Mouse (Mus musculus) lung, postnatal 0 days (tissue): ENCODE results near the gene Dzip1. TPM values are rescaled to one million over a fixed set of nuclear protein-coding genes. Genes with fewer than 3 reads are reported as not detected.
A peak's percentile ranks its signal among the peaks of the same experiment; 100 is the strongest.

Experiments used
- ATAC-seq: fragments of 200-750 bp; cut with Nextera tagmentation; 2 replicates; pipeline ENCODE4 v1.8.0; 2017; ENCODE audit warnings: moderate library complexity
- DNase-seq: peaks from one replicate; pipeline ENCODE4 v3.0.0-alpha.2; 2016; ENCODE audit warnings: low spot score
- H3K27ac ChIP-seq: fragments of 300-500 bp; sonication (generic); 2 replicates; pipeline ENCODE4 v1.5.1; 2014; ENCODE audit warnings: antibody characterized with exemption, mild to moderate bottlenecking, low read length, mixed read lengths
- H3K27me3 ChIP-seq: fragments of 300-500 bp; sonication (generic); replicated peaks from 2 replicates; pipeline ENCODE4 v1.6.1; 2014; ENCODE audit warnings: low read length, mixed read lengths; ENCODE audit not compliant: insufficient read depth
- H3K36me3 ChIP-seq: fragments of 300-500 bp; sonication (generic); 2 replicates; pipeline ENCODE4 v1.6.1; 2014; ENCODE audit warnings: low read length, mixed read lengths; ENCODE audit not compliant: insufficient read depth
- H3K4me1 ChIP-seq: fragments of 300-500 bp; sonication (generic); 2 replicates; pipeline ENCODE4 v1.6.1; 2014; ENCODE audit warnings: antibody characterized with exemption, low read depth, low read length, mixed read lengths; ENCODE audit not compliant: insufficient read depth
- H3K4me2 ChIP-seq: fragments of 300-500 bp; sonication (generic); replicated peaks from 2 replicates; pipeline ENCODE4 v1.6.1; 2014; ENCODE audit warnings: low read depth, mild to moderate bottlenecking, low read length, moderate library complexity, mixed read lengths
- H3K4me3 ChIP-seq: fragments of 300-500 bp; sonication (generic); 2 replicates; pipeline ENCODE4 v1.5.1; 2014; ENCODE audit warnings: low read depth, low read length
- H3K9ac ChIP-seq: fragments of 300-500 bp; sonication (generic); replicated peaks from 2 replicates; pipeline ENCODE4 v1.6.1; 2014; ENCODE audit warnings: low read depth, mild to moderate bottlenecking
- H3K9me3 ChIP-seq: fragments of 300-500 bp; sonication (generic); 2 replicates; pipeline ENCODE4 v1.6.1; 2016; ENCODE audit warnings: low read length, mixed read lengths
- CTCF ChIP-seq: IDR thresholded peaks from 2 replicates; pipeline ENCODE4 v1.5.1; 2016; ENCODE audit warnings: antibody characterized with exemption, mild to moderate bottlenecking
- EP300 ChIP-seq: IDR thresholded peaks from 2 replicates; pipeline ENCODE4 v1.6.1; 2016; ENCODE audit warnings: antibody characterized with exemption, mild to moderate bottlenecking, control low read depth
- WGBS: fragments of 180-500 bp; shearing (Covaris S2); extraction: QIAGEN DNeasy Blood & Tissue Kit; methylation state at CpG from one replicate; pipeline ENCODE4 v1.1.7; 2014; 5-methylcytosine and 5-hydroxymethylcytosine counted together
- polyA plus RNA-seq: library from polyadenylated mRNA; unstranded; fragments of >200 nt; fragmentation: Nextera tagmentation; extraction: Ambion mirVana; gene quantifications from 2 replicates; pipeline ENCODE4 v1.2.1, GENCODE M21; 2015

The Dzip1 gene
- polyA plus RNA-seq, 1 experiment from 2014 or later: 4.0 TPM

DNA sequence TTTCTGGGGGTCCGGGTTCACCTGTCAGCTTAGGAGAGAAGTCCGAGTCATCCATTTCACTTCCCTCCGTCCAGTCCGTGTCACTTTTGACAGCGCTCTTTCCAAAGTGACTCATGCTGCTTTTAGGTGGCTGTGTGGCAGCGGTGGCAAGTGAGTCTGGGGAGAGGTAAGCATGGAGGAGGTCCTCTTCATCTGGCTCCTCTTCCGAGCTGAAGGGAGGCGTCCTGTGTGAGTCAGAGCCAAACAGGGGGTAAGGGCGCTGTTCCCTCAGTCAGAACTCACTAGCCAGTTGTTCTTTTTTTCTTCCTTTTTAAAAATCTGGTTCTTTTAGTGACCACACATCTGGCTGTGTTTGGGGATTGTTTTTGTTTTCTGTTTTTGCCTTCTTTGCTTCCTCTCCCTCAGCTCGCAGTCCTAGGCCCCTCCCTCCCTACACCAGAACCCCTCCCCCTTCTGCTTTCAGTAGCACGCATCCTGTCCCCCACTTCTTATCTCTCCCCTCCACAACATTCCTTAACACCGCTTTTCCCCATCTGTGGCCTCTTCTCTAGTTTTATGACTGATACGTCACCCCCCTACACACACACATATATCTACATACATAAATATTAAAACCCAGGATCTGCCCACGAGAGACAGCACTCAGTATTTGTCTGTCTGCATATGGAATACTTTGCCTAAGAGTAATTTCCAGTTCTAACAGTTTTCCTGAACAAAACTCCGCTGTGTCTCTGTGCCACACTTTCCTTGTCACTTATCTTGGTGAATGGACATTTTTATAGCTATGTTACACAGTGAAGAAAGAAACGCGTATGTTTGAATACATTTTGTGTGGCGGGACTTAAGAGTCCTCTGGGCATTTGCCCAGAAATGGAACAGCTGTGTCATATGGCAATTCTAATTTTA is 41.7 kb downstream of the Dzip1 start:
- Histone ChIP-seq H3K36me3 (no peaks in the 10 kb centered on the region), H3K4me1 (peaks cover 3% of the 10 kb centered on the region; the same call in 1 of the 2 replicates), H3K4me3 (no peak overlapping the region), H3K9ac (no peak overlapping the region), H3K4me2 (no peak overlapping the region), H3K9me3 (no peaks in the 10 kb centered on the region), H3K27ac (peak overlapping the region; percentile 68), H3K27me3 (no peaks in the 10 kb centered on the region)
- WGBS: 53% methylated on average over 18 of the region's 18 CpGs
- TF ChIP-seq EP300 (no peak), CTCF (no peak)
- peak; percentile 77 for DNase-seq
- peak; percentile 55 for ATAC-seq

DNA sequence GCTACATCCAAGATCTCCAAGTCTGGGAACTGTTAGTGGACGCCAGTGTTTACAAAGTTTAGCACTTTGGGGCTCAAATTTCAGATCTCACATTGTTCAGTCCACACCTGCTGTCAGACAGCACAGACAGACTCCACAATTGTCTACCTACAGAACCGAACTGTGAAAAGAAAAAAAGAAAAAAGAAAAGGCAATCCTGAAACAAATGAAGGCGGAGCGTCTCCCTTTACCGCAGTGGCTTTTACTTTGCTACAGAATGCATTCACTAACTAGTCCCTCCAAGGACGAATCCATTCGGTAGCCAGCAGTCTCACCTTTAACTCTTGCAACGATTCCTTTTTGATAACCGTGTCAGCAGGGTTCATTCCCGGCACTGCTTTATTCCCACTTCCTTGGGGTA is 44.6 kb downstream of the Dzip1 start:
- Histone ChIP-seq H3K9me3 (no peaks in the 10 kb centered on the region), H3K36me3 (no peaks in the 10 kb centered on the region), H3K27ac (no peak overlapping the region), H3K4me1 (peaks cover 7% of the 10 kb centered on the region; the same call in 1 of the 2 replicates), H3K9ac (no peak overlapping the region), H3K27me3 (no peaks in the 10 kb centered on the region), H3K4me2 (no peak overlapping the region), H3K4me3 (no peak overlapping the region)
- ATAC-seq: no peak
- TF ChIP-seq CTCF (no peak), EP300 (no peak)
- 75% methylated on average over 10 of the region's 10 CpGs for WGBS
- DNase-seq: no peak

DNA sequence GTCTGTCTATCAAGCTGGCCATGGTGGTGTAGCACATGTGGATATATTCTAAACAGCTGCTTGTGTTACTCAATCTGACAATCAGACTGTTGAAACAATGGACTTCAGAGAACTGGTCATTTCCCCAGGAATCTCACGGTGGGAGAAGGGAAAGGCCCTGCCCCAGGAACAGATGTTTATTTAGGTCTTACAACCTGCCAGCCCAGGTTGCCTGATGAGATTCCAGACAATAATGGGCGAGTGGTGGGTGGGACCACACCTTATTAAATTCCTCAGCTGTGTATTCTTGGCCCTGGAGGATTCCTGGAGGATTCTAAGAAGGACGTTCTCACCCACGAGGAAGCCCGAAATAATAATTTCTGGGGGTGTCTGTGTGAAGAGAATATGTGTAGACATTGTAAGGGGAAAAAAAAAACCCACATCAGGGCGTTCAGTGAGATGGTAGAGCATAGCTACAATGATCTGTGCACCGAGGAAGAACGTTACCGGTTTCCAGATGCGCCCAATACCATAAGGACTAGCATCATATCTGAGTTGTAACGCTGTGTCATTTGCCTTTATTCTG is 46.8 kb downstream of the Dzip1 start:
- TF ChIP-seq EP300 (no peak), CTCF (no peak)
- H3K4me3 ChIP-seq: no peak overlapping the region
- H3K9ac ChIP-seq: no peak overlapping the region
- WGBS: 62% methylated on average over 11 of the region's 11 CpGs
- DNase-seq (no peak), ATAC-seq (no peak; the same call in 1 of the 2 replicates)
- 0 out of 2 replicates have a peak, but pooled peaks cover 3% of the 10 kb centered on the region for H3K36me3 ChIP-seq
- no peaks in the 10 kb centered on the region for H3K27me3 ChIP-seq
- H3K9me3 ChIP-seq: no peaks in the 10 kb centered on the region
- peaks cover 13% of the 10 kb centered on the region; the same call in 1 of the 2 replicates for H3K4me1 ChIP-seq
- no peak overlapping the region for H3K27ac ChIP-seq
- H3K4me2 ChIP-seq: no peak overlapping the region

DNA sequence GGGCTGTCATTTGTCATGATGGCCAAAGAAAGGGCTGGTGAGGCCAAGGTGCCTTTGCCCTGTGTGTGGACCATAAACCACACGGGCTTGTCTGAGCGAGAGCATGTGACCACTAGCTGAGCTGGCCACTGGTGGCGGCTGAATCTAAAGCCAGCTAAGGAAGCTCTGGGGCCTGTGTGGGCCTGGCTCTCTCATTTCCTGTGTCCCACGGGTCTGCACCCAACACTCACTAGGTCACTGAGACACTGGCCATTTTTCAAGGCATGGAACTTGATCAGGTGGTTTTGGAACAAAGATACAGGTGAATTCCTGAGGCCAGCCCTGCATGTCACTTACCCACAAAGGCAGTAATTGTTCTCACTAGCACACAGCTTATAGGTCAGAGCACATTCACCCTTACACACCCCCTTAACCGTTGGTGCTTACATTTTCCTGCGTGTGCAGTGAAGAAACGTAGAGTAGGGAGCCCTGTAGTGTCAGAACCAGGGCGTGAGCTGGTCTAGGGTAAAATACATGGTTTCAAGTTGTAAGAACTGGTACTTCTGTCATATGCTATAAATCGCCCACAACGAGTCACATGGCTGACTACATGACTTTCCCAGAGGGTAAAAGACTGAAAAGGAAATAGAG is 50.4 kb downstream of the Dzip1 start:
- Histone ChIP-seq H3K4me3 (no peak overlapping the region), H3K4me1 (peaks cover 13% of the 10 kb centered on the region; the same call in 1 of the 2 replicates), H3K27ac (no peak overlapping the region), H3K4me2 (no peak overlapping the region), H3K9me3 (no peaks in the 10 kb centered on the region), H3K9ac (no peak overlapping the region), H3K36me3 (0 out of 2 replicates have a peak, but pooled peaks cover 3% of the 10 kb centered on the region), H3K27me3 (no peaks in the 10 kb centered on the region)
- ATAC-seq (no peak), DNase-seq (no peak)
- TF ChIP-seq EP300: no peak
- TF ChIP-seq CTCF: no peak
- WGBS: 57% methylated on average over 10 of the region's 10 CpGs

DNA sequence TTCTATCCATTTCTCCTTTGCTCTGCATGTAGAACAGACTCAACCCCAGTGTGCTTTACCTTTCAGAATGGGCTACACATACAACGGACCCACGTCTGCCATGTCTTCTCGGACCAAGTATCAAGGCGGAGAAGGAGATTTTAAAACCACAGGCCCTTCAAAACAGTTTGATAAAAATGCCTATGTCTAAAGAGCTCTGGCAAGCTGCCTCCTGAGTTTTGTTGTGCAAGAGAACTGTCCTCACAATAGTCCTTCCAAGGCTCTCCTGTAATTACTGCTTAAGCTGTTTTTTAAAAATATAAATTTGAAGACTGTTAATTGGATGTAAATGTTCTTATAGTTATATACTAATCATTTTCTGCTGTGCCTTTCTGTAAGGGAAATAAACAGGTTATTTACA is 51.1 kb downstream of the Dzip1 start:
- Histone ChIP-seq H3K4me1 (peaks cover 13% of the 10 kb centered on the region; the same call in 1 of the 2 replicates), H3K9me3 (no peaks in the 10 kb centered on the region), H3K27ac (no peak overlapping the region), H3K4me2 (no peak overlapping the region), H3K9ac (no peak overlapping the region), H3K27me3 (no peaks in the 10 kb centered on the region), H3K36me3 (0 out of 2 replicates have a peak, but pooled peaks cover 3% of the 10 kb centered on the region), H3K4me3 (no peak overlapping the region)
- no peak for ATAC-seq
- peak; percentile 73 for DNase-seq
- TF ChIP-seq EP300 (no peak), CTCF (no peak)
- 67% methylated on average over 4 of the region's 4 CpGs for WGBS

DNA sequence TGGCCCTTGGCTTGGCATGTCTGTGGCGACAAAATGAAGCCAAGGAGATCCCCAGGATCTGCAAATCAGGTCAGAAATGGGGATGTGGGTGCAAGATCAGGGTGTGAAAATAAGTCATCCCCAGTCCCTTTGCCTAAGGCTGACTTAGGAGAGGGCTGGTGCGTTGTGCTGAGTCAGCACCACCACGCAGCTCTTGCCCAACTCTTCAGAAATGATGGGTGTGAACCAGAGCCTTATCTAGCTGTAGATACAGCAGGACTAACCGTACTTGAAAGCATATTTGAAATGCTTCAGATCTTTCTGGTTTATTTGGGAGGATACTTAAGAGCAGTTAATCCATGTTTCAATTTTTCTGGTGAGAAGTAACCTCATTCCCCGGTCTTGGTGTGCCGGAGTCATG is 55.5 kb downstream of the Dzip1 start:
- TF ChIP-seq EP300: peak; percentile 35; the same call in 1 of the 2 replicates
- TF ChIP-seq CTCF: no peak
- Histone ChIP-seq H3K9me3 (no peaks in the 10 kb centered on the region), H3K4me3 (no peak overlapping the region), H3K9ac (no peak overlapping the region), H3K36me3 (0 out of 2 replicates have a peak, but pooled peaks cover 3% of the 10 kb centered on the region), H3K4me2 (no peak overlapping the region), H3K27ac (no peak overlapping the region), H3K27me3 (no peaks in the 10 kb centered on the region), H3K4me1 (peaks cover 3% of the 10 kb centered on the region; the same call in 1 of the 2 replicates)
- 52% methylated on average over 6 of the region's 6 CpGs for WGBS
- no peak for DNase-seq
- peak; percentile 80 for ATAC-seq
